Mouse (Mus musculus): ENCODE measurements around the gene Plod1. TPM values are rescaled to one million over a fixed set of nuclear protein-coding genes. Genes with fewer than 3 reads are reported as not detected.
"Not testable (repeated sequence)": the region's sequence is repeated elsewhere in the genome, so short reads cannot be mapped to it uniquely, and the experiment has no call there.

The Plod1 gene
- polyA plus RNA-seq, 1 experiment: 28.9 TPM

DNA sequence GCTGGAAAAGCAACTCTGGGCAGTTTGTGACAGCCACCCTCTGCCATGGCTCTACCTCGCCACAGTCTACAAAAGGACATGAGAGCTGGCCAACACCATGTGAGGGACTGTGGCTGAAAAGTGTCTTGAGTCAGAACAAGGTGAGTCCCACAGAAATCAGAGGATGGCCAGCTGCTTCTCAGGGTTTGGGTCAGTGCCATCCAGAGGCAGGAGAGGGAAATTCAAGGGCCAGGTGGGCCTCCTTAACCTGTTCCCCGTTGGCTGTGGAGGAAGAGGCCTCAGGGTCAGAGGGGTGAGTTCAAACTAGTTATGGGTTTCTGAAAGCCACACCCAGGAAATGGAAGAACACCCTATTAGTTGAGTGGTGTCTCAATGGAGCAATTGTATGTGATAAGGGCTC lies 57.1 kb downstream of the Plod1 start:
- H3K27me3 ChIP-seq (ENCODE audit: control insufficient read depth, insufficient read depth, low read length): no peaks in the 10 kb centered on the region
- WGBS: 63% methylated on average over 2 of the region's 2 CpGs
- TF ChIP-seq POLR2A (IDR thresholded peaks at IDR 0.05; ENCODE audit: control insufficient read depth, extremely low read depth, insufficient read depth, low read length, poor library complexity): no peak
- no peak for TF ChIP-seq CTCF (IDR thresholded peaks at IDR 0.05; ENCODE audit: borderline replicate concordance, control insufficient read depth, extremely low read depth, insufficient read depth, low read length, poor library complexity)
- H3K36me3 ChIP-seq (ENCODE audit: control insufficient read depth, insufficient read depth, low read length): peaks cover 52% of the 10 kb centered on the region
- H3K4me1 ChIP-seq (replicated peaks; ENCODE audit: control insufficient read depth, insufficient read depth, low read length): no peaks in the 10 kb centered on the region; the same call in 1 of the 2 replicates
- no peak overlapping the region for H3K27ac ChIP-seq (ENCODE audit: control insufficient read depth, insufficient read depth, low read length)
- no peak overlapping the region for H3K4me3 ChIP-seq (ENCODE audit: control insufficient read depth, insufficient read depth, low read length)
- no peak for DNase-seq

DNA sequence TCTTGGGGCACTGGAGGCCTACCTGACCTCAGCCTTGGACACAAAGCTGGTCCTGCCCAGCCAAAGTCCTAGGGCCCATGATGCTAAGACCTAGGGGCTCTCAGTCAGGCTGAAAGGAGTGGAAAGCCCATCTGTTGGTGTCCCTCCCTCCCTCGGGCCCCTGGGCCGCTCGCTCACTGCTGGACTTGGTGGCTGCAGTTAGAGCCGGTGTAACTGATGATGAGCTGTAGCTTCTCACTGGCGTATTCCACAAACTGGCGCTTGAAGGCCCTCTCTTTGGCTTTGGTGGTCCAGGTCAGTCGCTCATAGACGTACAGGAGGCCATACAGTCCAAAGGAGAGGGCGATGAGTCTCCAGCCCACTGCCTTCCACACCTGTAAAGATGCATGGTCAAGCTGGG lies 58.0 kb downstream of the Plod1 start:
- no peak for DNase-seq
- H3K4me1 ChIP-seq (replicated peaks; ENCODE audit: control insufficient read depth, insufficient read depth, low read length): no peaks in the 10 kb centered on the region; the same call in 1 of the 2 replicates
- H3K4me3 ChIP-seq (ENCODE audit: control insufficient read depth, insufficient read depth, low read length): no peak overlapping the region
- H3K27me3 ChIP-seq (ENCODE audit: control insufficient read depth, insufficient read depth, low read length): no peaks in the 10 kb centered on the region
- peaks cover 55% of the 10 kb centered on the region for H3K36me3 ChIP-seq (ENCODE audit: control insufficient read depth, insufficient read depth, low read length)
- no peak overlapping the region for H3K27ac ChIP-seq (ENCODE audit: control insufficient read depth, insufficient read depth, low read length)
- TF ChIP-seq CTCF (IDR thresholded peaks at IDR 0.05; ENCODE audit: borderline replicate concordance, control insufficient read depth, extremely low read depth, insufficient read depth, low read length, poor library complexity) (no peak), POLR2A (IDR thresholded peaks at IDR 0.05; ENCODE audit: control insufficient read depth, extremely low read depth, insufficient read depth, low read length, poor library complexity) (no peak)
- WGBS: 95% methylated on average over 9 of the region's 9 CpGs

DNA sequence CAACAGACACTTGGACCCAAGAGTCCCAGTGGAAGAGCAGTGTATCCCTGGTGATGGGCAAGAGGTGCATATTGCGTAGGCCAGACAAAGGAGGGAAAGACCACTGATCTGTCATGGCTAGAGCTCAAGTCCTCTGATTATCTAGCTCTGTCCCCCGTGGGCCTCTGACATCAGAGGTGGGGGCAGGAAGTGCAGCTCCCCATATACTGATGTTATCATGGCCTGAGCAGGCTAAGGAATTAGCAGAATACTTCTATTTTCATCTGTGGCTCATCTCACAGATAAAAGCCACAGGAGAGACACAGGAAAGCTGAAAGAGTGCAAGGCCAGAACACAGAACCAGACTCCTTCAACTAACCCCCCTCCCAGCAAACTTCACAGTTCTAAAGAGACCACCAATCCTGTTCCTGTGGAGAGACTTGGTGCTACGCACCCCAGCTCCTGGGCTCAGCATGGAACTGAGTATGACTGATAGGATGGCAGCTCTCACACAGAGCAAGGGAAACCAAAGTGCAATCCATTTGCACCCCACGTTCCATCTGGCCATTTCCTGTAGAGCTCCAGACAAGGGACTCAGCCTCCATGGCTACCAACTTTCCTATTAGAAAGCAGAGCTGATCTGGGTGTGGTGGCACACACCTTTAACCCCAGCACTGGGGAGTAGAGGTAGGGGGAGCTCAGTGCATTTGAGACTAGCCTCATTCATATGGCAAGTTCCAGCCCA lies 60.6 kb downstream of the Plod1 start:
- Histone ChIP-seq H3K4me3 (ENCODE audit: control insufficient read depth, insufficient read depth, low read length) (no peak overlapping the region), H3K36me3 (ENCODE audit: control insufficient read depth, insufficient read depth, low read length) (peaks cover 47% of the 10 kb centered on the region), H3K27ac (ENCODE audit: control insufficient read depth, insufficient read depth, low read length) (no peak overlapping the region), H3K27me3 (ENCODE audit: control insufficient read depth, insufficient read depth, low read length) (no peaks in the 10 kb centered on the region), H3K4me1 (replicated peaks; ENCODE audit: control insufficient read depth, insufficient read depth, low read length) (no peaks in the 10 kb centered on the region; the same call in 1 of the 2 replicates)
- TF ChIP-seq CTCF (IDR thresholded peaks at IDR 0.05; ENCODE audit: borderline replicate concordance, control insufficient read depth, extremely low read depth, insufficient read depth, low read length, poor library complexity) (no peak), POLR2A (IDR thresholded peaks at IDR 0.05; ENCODE audit: control insufficient read depth, extremely low read depth, insufficient read depth, low read length, poor library complexity) (no peak)
- DNase-seq: no peak
- WGBS: 60% methylated on average over 4 of the region's 4 CpGs

DNA sequence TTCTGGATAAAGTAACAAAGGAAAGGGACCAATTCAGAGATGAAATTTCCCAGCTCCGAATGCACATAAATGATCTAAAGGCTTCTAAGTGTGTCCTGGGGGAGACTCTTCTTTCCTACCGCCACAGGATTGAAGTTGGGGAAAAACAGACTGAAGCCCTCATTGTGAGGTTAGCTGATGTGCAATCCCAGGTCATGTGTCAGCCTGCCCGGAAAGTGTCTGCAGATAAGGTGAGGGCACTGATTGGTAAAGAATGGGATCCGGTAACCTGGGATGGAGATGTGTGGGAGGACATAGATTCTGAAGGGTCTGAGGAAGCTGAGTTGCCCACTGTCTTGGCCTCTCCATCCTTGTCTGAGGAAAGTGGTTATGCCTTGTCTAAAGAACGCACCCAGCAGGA lies 67.3 kb downstream of the Plod1 start:
- H3K36me3 ChIP-seq (ENCODE audit: control insufficient read depth, insufficient read depth, low read length): peaks cover 18% of the 10 kb centered on the region
- DNase-seq: no peak
- WGBS: 20% methylated on average over 5 of the region's 5 CpGs
- no peaks in the 10 kb centered on the region for H3K27me3 ChIP-seq (ENCODE audit: control insufficient read depth, insufficient read depth, low read length)
- H3K27ac ChIP-seq (ENCODE audit: control insufficient read depth, insufficient read depth, low read length): no peak overlapping the region
- TF ChIP-seq CTCF (IDR thresholded peaks at IDR 0.05; ENCODE audit: borderline replicate concordance, control insufficient read depth, extremely low read depth, insufficient read depth, low read length, poor library complexity): no peak
- no peak for TF ChIP-seq POLR2A (IDR thresholded peaks at IDR 0.05; ENCODE audit: control insufficient read depth, extremely low read depth, insufficient read depth, low read length, poor library complexity)
- H3K4me3 ChIP-seq (ENCODE audit: control insufficient read depth, insufficient read depth, low read length): peak overlapping the region; percentile 81
- H3K4me1 ChIP-seq (replicated peaks; ENCODE audit: control insufficient read depth, insufficient read depth, low read length): peaks cover 10% of the 10 kb centered on the region

DNA sequence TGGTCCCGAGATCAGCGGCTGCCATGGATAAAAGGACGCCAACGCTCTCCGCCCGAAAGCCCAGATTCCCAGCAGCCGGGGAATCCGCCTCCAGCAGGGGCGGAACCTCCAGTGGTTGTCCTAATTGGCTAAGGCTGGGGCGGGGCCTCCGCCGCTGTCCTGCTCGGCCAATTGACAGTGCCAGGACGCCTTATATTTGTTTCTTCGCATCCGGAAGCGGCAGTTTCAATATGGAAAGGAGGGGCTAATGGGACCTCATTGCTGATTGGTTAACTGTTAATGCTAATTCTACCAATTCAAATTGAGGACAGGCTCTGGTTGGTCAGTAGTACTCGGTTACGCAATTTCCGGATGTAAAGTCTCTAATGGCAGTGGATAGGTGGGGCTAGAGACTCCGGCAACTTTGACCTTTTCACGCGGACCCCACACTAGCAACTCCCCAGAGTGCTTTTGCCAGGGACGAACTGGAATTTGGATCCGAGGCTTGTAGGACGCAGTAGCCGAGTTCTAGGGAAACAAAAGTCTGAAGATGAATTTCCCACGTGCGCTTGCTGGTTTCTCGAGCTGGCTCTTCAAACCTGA lies 68.0 kb downstream of the Plod1 start, which contains the start of the genes Miip and Fv1:
Miip (minus strand) TSS at position 367 of the 582 bp plus-strand sequence.
Fv1 (plus strand) TSS at position 530 of the 582 bp plus-strand sequence.
- DNase-seq: peak; percentile 90
- under 1% methylated on average over 30 of the region's 30 CpGs for WGBS

DNA sequence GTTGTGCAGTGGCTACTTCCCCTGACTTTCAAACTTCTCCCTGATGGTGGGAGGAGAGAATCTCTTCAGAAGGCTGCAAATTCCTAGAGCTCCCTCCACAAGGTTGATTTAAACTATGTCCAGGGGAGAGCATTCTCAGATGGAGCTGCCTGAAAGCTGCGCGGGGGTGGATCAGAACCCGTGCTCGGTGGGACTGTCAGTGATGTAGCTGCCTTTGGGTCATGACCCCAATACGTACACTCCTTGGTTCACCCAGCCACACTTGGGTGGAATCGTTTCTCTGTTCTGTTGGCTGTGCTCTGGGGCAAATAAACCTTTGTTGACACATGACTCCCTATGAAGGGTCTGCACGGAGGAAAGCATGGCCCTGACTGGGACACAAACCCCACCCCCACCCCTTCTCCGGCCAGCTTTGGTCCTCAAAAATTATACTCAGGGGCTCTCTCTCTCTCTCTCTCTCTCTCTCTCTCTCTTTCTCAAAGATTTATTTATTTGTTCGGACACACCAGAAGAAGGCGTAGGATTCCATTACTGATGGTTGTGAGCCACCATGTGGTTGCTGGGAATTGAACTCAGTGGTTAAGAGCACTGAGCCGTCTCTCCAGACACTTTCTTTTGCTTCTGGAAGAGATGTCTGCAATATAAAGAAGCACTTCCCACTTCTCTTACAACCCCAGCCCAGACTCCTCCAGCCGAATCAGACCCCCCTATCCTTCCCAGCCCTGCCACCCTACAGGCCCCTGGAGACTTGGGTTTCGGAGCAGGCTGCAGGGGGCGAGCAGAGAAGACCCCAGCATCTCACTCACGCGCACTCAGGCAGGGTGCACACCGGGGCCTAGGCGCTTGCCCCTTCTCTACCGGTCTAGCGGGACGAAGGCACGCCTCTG lies 68.8 kb downstream of the Plod1 start:
- WGBS: 11% methylated on average over 22 of the region's 22 CpGs
- Histone ChIP-seq H3K27me3 (ENCODE audit: control insufficient read depth, insufficient read depth, low read length) (no peaks in the 10 kb centered on the region), H3K4me1 (replicated peaks; ENCODE audit: control insufficient read depth, insufficient read depth, low read length) (peaks cover 10% of the 10 kb centered on the region), H3K36me3 (ENCODE audit: control insufficient read depth, insufficient read depth, low read length) (peaks cover 11% of the 10 kb centered on the region; the same call in 1 of the 2 replicates), H3K4me3 (ENCODE audit: control insufficient read depth, insufficient read depth, low read length) (peak overlapping the region; percentile 81), H3K27ac (ENCODE audit: control insufficient read depth, insufficient read depth, low read length) (peak overlapping the region; percentile 33)
- no peak for TF ChIP-seq CTCF (IDR thresholded peaks at IDR 0.05; ENCODE audit: borderline replicate concordance, control insufficient read depth, extremely low read depth, insufficient read depth, low read length, poor library complexity)
- TF ChIP-seq POLR2A (IDR thresholded peaks at IDR 0.05; ENCODE audit: control insufficient read depth, extremely low read depth, insufficient read depth, low read length, poor library complexity): no peak
- DNase-seq: no peak

More for the DNA sequence above, 68.0 kb downstream of the Plod1 start, which contains the start of the genes Miip and Fv1:
- H3K27ac ChIP-seq (ENCODE audit: control insufficient read depth, insufficient read depth, low read length): peak within 1 kb of the TSS; percentile 55
- peak within 1 kb of the TSS; percentile 81 for H3K4me3 ChIP-seq (ENCODE audit: control insufficient read depth, insufficient read depth, low read length)
- TF ChIP-seq POLR2A (IDR thresholded peaks at IDR 0.05; ENCODE audit: control insufficient read depth, extremely low read depth, insufficient read depth, low read length, poor library complexity) (peak; percentile 36; the same call in 1 of the 2 replicates), CTCF (IDR thresholded peaks at IDR 0.05; ENCODE audit: borderline replicate concordance, control insufficient read depth, extremely low read depth, insufficient read depth, low read length, poor library complexity) (0 out of 2 replicates have a peak, but pooled peaks have one; percentile 42)
- H3K4me1 ChIP-seq (replicated peaks; ENCODE audit: control insufficient read depth, insufficient read depth, low read length): peaks cover 10% of the 10 kb centered on the region
- no peaks in the 10 kb centered on the region for H3K27me3 ChIP-seq (ENCODE audit: control insufficient read depth, insufficient read depth, low read length)
- peaks cover 15% of the 10 kb centered on the region for H3K36me3 ChIP-seq (ENCODE audit: control insufficient read depth, insufficient read depth, low read length)

DNA sequence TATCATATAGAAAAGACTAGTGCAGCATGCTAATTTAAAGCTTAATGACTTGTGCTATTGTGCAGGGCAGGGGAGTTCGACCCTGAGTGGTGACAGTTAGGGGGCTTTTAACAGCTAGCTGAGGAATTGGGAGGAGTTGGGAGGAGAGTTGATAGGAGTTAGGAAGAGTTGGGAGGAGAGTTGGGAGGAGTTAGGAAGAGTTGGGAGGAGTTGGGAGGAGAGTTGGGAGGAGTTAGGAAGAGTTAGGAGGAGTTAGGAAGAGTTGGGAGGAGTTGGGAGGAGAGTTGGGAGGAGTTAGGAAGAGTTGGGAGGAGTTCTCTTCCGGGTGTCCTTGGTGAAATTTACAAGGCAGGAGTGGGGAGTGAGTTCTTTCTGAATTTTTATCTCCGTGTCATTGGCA lies 69.8 kb downstream of the Plod1 start:
- peaks cover 21% of the 10 kb centered on the region for H3K36me3 ChIP-seq (ENCODE audit: control insufficient read depth, insufficient read depth, low read length)
- not testable (repeated sequence) for DNase-seq; H3K27me3 ChIP-seq (ENCODE audit: control insufficient read depth, insufficient read depth, low read length); H3K27ac ChIP-seq (ENCODE audit: control insufficient read depth, insufficient read depth, low read length); H3K4me3 ChIP-seq (ENCODE audit: control insufficient read depth, insufficient read depth, low read length)
- 88% methylated on average over 3 of the region's 3 CpGs for WGBS
- peaks cover 10% of the 10 kb centered on the region for H3K4me1 ChIP-seq (replicated peaks; ENCODE audit: control insufficient read depth, insufficient read depth, low read length)
